Mouse (Mus musculus): ENCODE data around the gene Glg1.

Glg1 gene

GRCm38 (mm10) chr8:111130756-111131155 lies 128.3 kb downstream of the Glg1 start:
- DNase-seq: no peak

GRCm38 (mm10) chr8:111119481-111119880 lies 139.5 kb downstream of the Glg1 start:
- no peak for DNase-seq

- no peak for DNase-seq
These were observed 144.1 kb downstream of the Glg1 start for GRCm38 (mm10) chr8:111114891-111115290.
